Mouse (Mus musculus): ENCODE measurements at regions not wholly inside any gene's neighbourhood (a gene's known extent, or its start where the extent isn't known, plus 50 kb on each side); places are given as distances from the start of the nearest gene placed in this dataset.

- dilution Hi-C loops (cut with MboI; ENCODE audit: extremely low pct_ligation_motif_present, extremely low pct_unique_long_range_greater_than_20kb, low sequenced_read_pairs) (no loop called here), in situ Hi-C loops (cut with MboI; ENCODE audit: low pct_ligation_motif_present, low pct_unique_long_range_greater_than_20kb, low sequenced_read_pairs) (no loop called here)
- Histone ChIP-seq H3K9ac (ENCODE audit: insufficient read depth, low read depth) (no peak overlapping the region), H3K27me3 (replicated peaks) (no peaks in the 10 kb centered on the region), H3K4me1 (ENCODE audit: control insufficient read depth in 1 of 2, insufficient read depth in 2 of 2) (no peaks in the 10 kb centered on the region), H3K4me3 (replicated peaks in 1 of 3; ENCODE audit: low read depth in 2 of 3, low read length in 2 of 3, poor library complexity in 1 of 3) (no peak overlapping the region), H3K36me3 (replicated peaks in 1 of 2; ENCODE audit: control insufficient read depth in 1 of 2, insufficient read depth in 1 of 2, low read length in 1 of 2) (no peaks in the 10 kb centered on the region), H3K27ac (ENCODE audit: insufficient read depth, low read depth) (no peak overlapping the region), H3K4me2 (ENCODE audit: insufficient read depth, low read depth, poor library complexity, severe bottlenecking) (no peak overlapping the region), H3K79me2 (replicated peaks; ENCODE audit: control insufficient read depth, extremely low read depth, insufficient read depth, poor library complexity, severe bottlenecking) (no peaks in the 10 kb centered on the region), H3K9me3 (replicated peaks; ENCODE audit: low read length) (no peaks in the 10 kb centered on the region)
- TF ChIP-seq PAX5 (IDR thresholded peaks at IDR 0.05; ENCODE audit: low read length) (no peak), ETS1 (conservative IDR thresholded peaks at IDR 0.05; ENCODE audit: low read depth, low read length) (no peak), POLR2AphosphoS2 (IDR thresholded peaks at IDR 0.05; ENCODE audit: low read depth, low read length) (no peak), POLR2A (IDR thresholded peaks at IDR 0.05; ENCODE audit: low read depth, low read length) (no peak), JUN (IDR thresholded peaks at IDR 0.05; ENCODE audit: insufficient read depth, low read depth, low read length) (no peak), USF2 (conservative IDR thresholded peaks at IDR 0.05; ENCODE audit: low read depth, low read length) (no peak), IRF4 (IDR thresholded peaks at IDR 0.05; ENCODE audit: low read depth, low read length) (no peak), JUND (conservative IDR thresholded peaks at IDR 0.05; ENCODE audit: low read depth, low read length) (no peak), E2F4 (IDR thresholded peaks at IDR 0.05; ENCODE audit: insufficient replicate concordance, low read depth, low read length) (no peak), RCOR1 (conservative IDR thresholded peaks at IDR 0.05; ENCODE audit: low read depth, low read length) (no peak)
- no peak for DNase-seq (ENCODE audit: extremely low read depth)
Observed at GRCm38 (mm10) chr9:50064505-50065229, 265.9 kb upstream of the Ncam1 start.

- in situ Hi-C loops (cut with MboI; ENCODE audit: low pct_ligation_motif_present, low pct_unique_long_range_greater_than_20kb, low sequenced_read_pairs) (no loop called here), dilution Hi-C loops (cut with MboI; ENCODE audit: extremely low pct_ligation_motif_present, extremely low pct_unique_long_range_greater_than_20kb, low sequenced_read_pairs) (no loop called here)
- Histone ChIP-seq H3K27ac (ENCODE audit: insufficient read depth, low read depth) (no peak overlapping the region), H3K36me3 (replicated peaks in 1 of 2; ENCODE audit: control insufficient read depth in 1 of 2, insufficient read depth in 1 of 2, low read length in 1 of 2) (no peaks in the 10 kb centered on the region), H3K4me1 (ENCODE audit: control insufficient read depth in 1 of 2, insufficient read depth in 2 of 2) (peaks cover 0 to 13% of the 10 kb centered on the region in 2 experiments; a peak in 1 of 4 replicates), H3K79me2 (replicated peaks; ENCODE audit: control insufficient read depth, extremely low read depth, insufficient read depth, poor library complexity, severe bottlenecking) (no peaks in the 10 kb centered on the region), H3K27me3 (replicated peaks) (no peaks in the 10 kb centered on the region), H3K4me3 (replicated peaks in 1 of 3; ENCODE audit: low read depth in 2 of 3, low read length in 2 of 3, poor library complexity in 1 of 3) (no peak overlapping the region), H3K9ac (ENCODE audit: insufficient read depth, low read depth) (no peak overlapping the region), H3K9me3 (replicated peaks; ENCODE audit: low read length) (no peaks in the 10 kb centered on the region), H3K4me2 (ENCODE audit: insufficient read depth, low read depth, poor library complexity, severe bottlenecking) (no peak overlapping the region)
- DNase-seq (ENCODE audit: extremely low read depth): no peak
- TF ChIP-seq IRF4 (IDR thresholded peaks at IDR 0.05; ENCODE audit: low read depth, low read length): no peak
- no peak for TF ChIP-seq E2F4 (IDR thresholded peaks at IDR 0.05; ENCODE audit: insufficient replicate concordance, low read depth, low read length)
- TF ChIP-seq RCOR1 (conservative IDR thresholded peaks at IDR 0.05; ENCODE audit: low read depth, low read length): no peak
- TF ChIP-seq ETS1 (conservative IDR thresholded peaks at IDR 0.05; ENCODE audit: low read depth, low read length): no peak
- no peak for TF ChIP-seq ELF1 (IDR thresholded peaks at IDR 0.05; ENCODE audit: low read depth, low read length)
- TF ChIP-seq MAFK (IDR thresholded peaks at IDR 0.05; ENCODE audit: insufficient replicate concordance, low read length): no peak
- no peak for TF ChIP-seq MXI1 (IDR thresholded peaks at IDR 0.05; ENCODE audit: low read depth, low read length)
- no peak for TF ChIP-seq USF1 (IDR thresholded peaks at IDR 0.05; ENCODE audit: low read depth, low read length)
- no peak for TF ChIP-seq HCFC1 (IDR thresholded peaks at IDR 0.05; ENCODE audit: low read depth, low read length)
- TF ChIP-seq POLR2AphosphoS2 (IDR thresholded peaks at IDR 0.05; ENCODE audit: low read depth, low read length): no peak
- no peak for TF ChIP-seq MYC (IDR thresholded peaks at IDR 0.05; ENCODE audit: low read depth, low read length)
- no peak for TF ChIP-seq UBTF (IDR thresholded peaks at IDR 0.05; ENCODE audit: low read depth, low read length)
- TF ChIP-seq PAX5 (IDR thresholded peaks at IDR 0.05; ENCODE audit: low read length): no peak
- no peak for TF ChIP-seq MAX (IDR thresholded peaks at IDR 0.05; ENCODE audit: low read length)
- no peak for TF ChIP-seq ZKSCAN1 (IDR thresholded peaks at IDR 0.05; ENCODE audit: borderline replicate concordance, low read depth, low read length)
- TF ChIP-seq JUND (conservative IDR thresholded peaks at IDR 0.05; ENCODE audit: low read depth, low read length): no peak
Observed at GRCm38 (mm10) chr9:50038231-50038630, 239.5 kb upstream of the Ncam1 start.

Measured in CH12.LX (cell line).